Mouse (Mus musculus) liver, postnatal 0 days (tissue): ENCODE measurements around the gene Ppp4r3a.

Experiments
- CTCF ChIP-seq: sonication (generic); IDR thresholded peaks from 2 replicates; pipeline ENCODE4 v1.5.1; 2016; ENCODE audit warnings: antibody characterized with exemption, low read depth
- EP300 ChIP-seq: IDR thresholded peaks from 2 replicates; pipeline ENCODE4 v1.6.1; 2016; ENCODE audit warnings: antibody characterized with exemption, low read depth, mild to moderate bottlenecking

DNA sequence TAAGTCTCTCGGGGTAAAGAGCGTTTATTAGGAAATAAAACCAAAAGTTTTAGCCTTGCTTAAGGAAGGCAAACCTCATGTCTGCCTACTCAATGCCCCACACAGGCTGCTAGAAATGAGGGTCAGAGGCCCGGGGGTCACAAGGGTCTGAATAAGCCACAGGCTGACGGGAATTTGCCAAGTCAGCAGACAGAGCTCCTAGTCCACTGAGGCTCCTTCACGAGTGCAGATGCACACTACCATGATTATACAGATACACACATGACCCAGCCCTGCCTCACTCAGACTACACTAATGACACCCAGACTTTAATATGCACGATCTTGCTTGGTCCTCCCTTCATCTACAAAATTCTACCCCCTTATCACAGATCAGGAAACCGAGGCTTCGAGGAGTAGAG, 58.7 kb downstream of the Ppp4r3a start:
- TF ChIP-seq CTCF (no peak), EP300 (no peak)
